Mouse (Mus musculus): ENCODE results near the gene Nptn. TPM values are rescaled to one million over a fixed set of nuclear protein-coding genes. Genes with fewer than 3 reads are reported as not detected.
"Not testable (repeated sequence)": the region's sequence is repeated elsewhere in the genome, so short reads cannot be mapped to it uniquely, and the experiment has no call there.

The Nptn gene
- total RNA-seq, 2 experiments from 2014 or later = 133 to 155 TPM

DNA sequence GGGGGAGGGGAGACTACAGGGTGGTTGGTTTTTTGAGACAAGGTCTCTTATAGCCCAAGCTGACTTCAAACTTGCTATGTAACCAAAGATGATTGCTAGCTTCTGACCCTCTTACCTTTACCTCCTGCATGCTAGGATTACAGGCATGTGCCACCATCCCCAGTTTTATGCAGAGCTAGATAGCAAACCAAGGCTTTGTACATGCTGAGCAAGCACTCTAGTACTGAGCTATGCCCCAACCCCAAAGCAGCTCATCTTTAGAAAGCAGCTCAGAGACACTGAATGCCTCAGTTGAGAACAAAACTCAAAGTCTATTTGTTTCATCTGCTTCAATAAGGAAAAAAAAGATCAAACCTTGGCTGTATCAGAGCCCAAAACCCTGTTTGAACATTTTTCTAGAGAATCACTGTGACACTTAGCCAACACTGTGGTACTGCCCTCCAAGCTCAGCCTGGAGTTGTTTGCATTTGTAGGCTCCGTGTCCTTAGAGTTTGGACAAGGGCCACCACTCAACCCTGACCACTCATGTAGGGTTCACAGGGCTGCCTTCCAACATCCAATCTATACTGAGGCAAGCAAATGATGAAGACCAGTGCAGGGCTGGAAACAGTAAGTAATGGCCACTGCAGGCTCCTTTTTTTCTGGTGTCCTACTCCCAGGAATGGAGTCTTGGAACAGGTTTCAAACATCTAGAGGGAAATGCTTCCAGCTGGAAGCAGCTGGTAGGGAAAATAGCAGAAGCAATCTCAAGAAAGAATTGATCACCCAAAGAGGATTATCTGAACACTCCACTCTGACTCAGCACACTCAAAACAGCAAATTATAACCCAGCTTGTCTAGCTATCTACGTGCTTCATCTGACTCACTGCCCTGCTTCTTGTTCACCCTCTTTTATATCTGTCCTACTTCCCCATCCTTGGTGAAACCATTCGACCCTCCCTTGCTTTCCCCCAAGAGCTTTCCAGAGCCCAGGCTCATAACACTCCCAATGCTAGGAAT is 24.3 kb upstream of the Nptn start:
- intact Hi-C loops (cut with DNase I) = no loop called here
- DNase-seq (ENCODE audit: low spot score) = no peak

DNA sequence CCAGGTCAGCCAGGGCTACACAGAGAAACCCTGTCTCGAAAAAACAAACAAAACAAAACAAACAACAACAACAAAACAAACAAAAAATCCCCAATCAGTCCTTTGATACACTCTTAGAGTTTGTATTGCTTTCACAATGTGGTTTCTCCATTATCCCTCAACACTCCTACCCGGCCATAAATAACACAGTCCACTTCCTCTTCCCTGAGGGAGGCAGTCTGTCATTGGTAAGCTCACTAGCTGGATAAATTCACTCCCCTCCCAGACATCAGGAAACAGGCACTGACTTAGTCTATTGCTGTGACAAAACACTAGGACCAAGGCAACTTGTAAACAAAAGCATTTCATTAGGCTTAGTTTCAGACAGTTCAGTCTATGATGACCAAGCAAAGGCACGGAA is 21.8 kb upstream of the Nptn start:
- intact Hi-C loops (cut with DNase I) = loop anchor here (2.0 kb wide), 1 partner anchor 19 kb away; no protein-coding TSS in a partner anchor
- DNase-seq (ENCODE audit: low spot score) = no peak

DNA sequence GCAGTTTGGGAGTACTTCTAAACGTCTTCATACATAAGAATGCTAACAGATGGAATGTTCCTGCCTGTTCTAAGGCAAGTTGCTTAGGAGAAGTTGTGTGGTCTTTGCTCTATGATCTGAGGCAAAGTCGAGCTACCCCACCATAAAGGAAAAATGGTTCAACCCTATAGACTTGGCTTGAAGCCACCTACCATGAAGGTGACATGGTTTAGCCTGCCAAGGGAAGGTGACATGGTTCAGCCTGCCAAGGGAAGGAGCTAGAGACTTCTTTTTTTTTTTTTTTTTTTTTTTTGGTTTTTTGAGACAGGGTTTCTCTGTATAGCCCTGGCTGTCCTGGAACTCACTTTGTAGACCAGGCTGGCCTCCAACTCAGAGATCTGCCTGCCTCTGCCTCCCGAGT is 16.1 kb upstream of the Nptn start:
- intact Hi-C loops (cut with DNase I); DNase-seq (ENCODE audit: low spot score): not testable (repeated sequence)

DNA sequence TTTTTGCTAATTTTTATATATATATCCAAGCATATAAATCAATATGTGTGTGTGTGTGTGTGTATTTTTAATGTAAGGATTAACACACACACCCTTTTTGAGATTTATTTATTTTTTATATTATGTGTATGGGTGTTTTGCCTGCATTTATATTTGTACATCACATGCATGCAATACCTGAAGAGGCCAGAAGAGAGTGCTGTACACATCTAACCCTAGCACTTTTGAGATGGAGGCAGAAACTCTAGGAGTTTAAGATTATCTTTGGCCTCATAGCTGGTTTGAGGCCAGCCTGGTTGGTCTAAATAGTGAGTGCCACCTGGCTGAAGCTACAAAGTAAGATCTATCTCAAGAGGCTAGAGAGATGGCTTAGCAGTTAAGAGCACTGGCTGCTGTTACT is 14.4 kb upstream of the Nptn start:
- intact Hi-C loops (cut with DNase I) = no loop called here
- DNase-seq (ENCODE audit: low spot score) = no peak

DNA sequence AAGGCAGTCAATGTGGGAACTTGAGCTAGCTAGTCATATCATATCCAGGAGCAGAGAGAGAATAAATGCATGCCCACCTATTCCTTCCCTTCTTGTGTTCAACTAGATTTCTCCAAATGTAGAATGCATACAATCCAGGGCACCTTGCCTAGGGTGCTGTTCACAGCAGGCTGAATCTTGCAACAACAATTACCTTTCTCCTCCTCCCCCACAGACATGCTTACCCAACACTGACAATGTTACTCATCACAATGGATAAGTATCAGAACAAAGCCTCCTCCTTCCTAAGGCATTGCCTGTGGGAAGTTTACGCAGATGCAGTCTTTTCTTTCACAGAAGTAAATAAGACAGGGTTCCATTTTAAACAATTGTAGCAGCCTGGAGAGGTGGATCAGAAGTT is 11.0 kb upstream of the Nptn start:
- DNase-seq (ENCODE audit: low spot score) = no peak
- intact Hi-C loops (cut with DNase I) = no loop called here

DNA sequence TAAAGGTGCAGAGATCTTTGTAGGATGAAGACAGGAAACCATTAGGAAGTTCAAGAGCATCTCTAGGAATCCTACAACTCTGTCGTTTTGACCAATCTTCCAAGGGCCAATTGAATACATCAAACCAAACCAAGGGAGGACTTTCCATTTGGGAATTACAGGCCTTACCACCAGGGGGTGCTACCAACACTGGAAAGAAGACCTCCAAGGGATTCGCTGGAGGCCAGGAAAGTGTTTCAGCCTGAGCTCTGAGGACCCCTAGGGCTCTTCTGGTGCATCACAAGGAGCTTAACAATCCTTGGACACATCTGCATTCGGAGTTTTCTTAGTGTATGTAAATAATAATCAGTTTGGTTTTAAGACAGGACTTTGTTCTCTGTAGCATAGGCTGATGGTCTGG is 3.4 kb upstream of the Nptn start:
- intact Hi-C loops (cut with DNase I) = loop anchor here (1.0 to 5.0 kb wide), 3 partner anchors 38 to 294 kb away; no protein-coding TSS in a partner anchor
- DNase-seq (ENCODE audit: low spot score) = peak; percentile 69

DNA sequence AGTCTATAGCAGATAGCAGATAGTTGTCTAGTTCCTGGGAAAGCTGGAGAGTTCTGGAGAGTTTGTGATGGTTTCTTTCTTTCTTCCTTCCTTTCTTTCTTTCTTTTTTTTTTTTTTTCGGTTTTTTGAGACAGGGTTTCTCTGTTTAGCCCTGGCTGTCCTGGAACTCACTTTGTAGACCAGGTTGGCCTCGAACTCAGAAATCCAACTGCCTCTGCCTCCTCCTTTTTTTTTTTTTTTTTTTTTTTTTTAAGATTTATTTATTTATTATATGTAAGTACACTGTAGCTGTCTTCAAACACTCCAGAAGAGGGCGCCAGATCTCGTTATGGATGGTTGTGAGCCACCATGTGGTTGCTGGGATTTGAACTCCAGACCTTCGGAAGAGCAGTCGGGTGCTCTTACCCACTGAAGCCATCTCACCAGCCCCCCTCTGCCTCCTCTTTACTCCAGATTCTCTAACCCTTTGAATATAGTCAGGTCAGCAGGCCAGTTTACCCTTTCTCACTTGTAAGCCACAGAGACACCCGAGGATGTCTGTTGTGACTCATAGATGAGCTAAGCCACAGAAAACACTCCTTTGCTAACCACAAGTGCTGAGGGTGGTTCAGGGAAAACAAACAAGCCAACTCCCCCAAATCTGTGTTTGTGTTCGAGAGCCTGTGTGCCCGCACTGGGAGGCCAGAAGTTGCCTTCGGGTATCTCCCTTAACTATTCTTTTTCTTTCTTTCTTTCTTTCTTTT is 1.4 kb upstream of the Nptn start:
- intact Hi-C loops (cut with DNase I); DNase-seq (ENCODE audit: low spot score): not testable (repeated sequence)

DNA sequence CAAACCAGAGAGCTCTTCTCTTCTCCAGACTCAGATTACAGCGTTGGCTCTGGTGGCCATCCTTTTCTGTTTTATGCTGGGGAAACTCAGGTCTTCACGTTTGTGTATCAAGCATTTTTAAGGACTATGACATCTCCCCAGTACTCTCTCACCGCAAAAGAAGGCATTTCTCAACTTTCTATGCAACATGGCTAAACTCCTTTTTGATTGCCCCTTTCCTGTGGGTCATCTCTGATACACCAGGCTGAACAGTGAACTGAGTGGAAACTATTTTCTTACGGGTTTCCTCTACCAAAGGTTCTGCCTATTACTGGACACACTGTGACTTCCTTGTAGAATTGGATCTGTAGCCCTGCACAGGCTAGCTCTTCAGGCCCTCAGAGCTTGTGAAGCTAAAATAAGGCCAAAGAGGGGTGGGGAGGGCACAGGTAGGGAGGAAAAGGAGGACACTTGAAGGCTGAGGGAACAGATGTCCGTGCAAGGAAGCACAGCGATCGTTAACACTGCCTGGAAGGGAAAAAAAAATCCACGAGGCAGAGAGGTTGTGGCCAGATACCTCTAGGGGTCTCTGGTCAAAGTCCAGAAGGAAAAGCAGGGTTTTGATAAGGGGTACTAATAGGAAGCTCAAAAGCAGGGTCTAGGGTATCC is 633 bp upstream of the Nptn start:
- no peak for DNase-seq (ENCODE audit: low spot score)
- intact Hi-C loops (cut with DNase I) = no loop called here

DNA sequence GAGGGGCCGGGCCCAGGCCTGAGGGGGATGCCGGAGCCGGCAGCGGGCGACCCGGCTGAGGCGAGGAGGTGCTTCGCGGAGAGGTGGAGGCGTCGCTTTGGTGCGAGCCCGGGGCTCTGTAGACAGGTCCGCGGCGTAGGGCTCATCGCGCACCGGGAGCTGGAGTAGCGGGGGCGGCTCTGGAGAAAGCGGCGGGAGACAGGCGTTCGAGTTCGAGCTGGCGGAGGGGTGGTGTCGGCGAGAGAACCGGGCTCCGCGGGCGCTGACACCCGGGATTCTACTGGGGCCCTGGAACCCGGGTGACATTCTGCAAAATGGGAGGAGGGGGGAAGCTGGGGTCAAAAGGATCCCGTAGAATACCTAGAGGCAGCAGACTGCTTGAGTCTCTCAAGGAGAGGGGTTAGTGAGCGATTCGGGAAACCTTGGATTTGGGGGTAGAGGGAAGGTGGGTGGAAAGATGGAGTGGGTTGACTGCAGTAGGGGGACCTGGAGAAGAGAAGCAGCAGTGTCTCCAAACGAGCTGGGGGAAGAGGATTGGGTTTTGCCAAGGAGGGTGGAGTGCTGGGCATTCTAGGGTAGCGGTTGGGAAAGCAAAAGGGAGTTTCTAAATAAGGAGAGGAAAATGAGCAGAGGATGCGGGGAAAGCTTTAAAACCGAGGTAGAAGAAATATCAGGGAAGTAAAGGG is 684 bp downstream of the Nptn start:
- no peak for DNase-seq (ENCODE audit: low spot score)
- intact Hi-C loops (cut with DNase I) = no loop called here

DNA sequence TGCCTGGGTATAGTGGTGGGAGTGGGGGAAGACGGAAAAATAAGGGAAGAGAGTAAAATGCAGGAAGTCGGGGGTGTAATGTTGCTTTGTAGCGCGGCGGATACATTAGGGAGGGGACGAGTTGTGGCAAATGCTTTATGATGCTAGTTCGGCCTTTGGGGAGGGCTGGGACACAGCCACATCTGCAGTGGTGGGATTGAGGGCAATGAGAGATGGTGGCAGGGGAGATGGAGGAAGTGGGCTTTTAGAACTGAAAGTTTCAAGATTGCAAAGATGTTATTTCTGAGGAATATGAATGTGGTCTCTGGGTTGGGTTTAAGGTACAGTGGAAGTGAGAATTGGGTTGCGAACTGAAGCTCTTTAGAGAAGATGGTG is 1.2 kb downstream of the Nptn start:
- intact Hi-C loops (cut with DNase I) = no loop called here
- DNase-seq (ENCODE audit: low spot score) = no peak

DNA sequence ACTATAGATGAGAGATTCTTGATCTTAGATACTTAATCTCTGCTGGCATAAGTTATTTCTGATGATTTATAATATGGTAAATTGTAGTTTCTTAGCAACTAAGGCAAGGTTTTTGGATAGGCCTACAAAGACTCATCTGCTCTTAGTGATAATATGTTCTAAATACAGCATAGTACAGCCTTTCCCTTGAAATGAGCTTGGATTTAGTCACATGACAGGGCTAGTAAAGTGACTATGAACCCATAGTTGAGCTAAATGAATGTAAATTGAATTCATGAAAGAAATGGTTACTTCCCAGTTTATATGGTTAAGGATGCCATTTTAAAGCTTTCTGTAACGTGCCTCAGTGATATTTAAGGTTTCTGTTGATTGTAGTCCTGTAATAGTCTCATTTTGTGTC is 2.3 kb downstream of the Nptn start:
- no peak for DNase-seq (ENCODE audit: low spot score)
- intact Hi-C loops (cut with DNase I) = no loop called here

DNA sequence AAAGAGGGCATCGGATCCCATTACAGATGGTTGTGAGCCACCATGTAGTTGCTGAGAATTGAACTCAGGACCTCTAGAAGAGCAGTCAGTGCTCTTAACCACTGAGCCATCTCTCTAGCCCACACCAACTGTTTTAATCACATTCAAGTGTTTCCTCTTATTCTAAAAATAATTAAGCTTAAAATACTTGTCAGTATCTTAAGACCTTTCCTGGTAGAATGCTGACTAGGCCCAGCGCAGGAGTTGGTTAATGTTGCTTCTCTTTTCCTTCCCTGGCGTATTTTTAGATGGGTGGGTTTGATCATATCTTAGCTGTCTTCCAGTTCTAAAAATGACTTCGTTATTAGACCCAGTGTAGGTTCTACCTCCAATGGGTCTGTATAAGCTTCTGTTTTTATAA is 6.6 kb downstream of the Nptn start:
- intact Hi-C loops (cut with DNase I) = no loop called here
- no peak for DNase-seq (ENCODE audit: low spot score)

DNA sequence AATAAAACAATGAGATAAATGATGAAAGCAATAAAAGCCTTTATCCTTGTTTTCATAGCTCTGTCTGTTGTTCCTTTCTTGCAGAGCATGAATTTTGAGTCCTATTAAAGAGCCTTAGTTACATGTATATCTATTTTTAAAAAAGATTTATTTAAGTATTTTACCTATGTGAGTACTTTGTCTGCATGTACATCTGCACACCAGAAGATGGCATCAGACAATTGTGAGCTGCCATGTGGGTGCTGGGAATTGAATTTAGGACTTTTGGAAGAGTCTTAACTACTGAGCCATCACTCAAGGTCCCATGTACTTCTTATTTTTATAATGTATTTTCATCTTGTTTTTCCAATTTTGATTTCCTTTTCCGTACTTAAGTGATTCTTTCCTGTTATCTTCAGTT is 13.3 kb downstream of the Nptn start:
- DNase-seq (ENCODE audit: low spot score) = no peak
- intact Hi-C loops (cut with DNase I) = no loop called here

DNA sequence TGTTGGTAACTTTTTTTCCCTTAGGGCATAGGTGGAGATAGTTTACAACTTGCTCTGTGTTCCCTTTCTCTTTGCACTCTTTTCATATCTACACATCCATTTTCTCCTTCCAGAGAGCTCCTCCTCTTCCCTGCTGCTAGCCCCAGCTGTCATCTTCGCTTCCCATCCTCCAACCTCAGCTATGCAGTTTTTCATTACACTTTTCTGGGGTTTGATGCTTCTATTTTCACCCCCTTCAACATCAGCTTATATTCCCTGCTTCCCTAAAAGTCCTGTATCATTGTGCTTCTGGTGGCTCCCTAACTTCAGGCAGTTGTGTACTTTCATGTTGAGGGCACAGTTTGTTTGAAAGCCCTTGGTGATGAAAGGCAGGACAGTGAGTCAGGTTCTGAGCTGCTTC is 31.8 kb downstream of the Nptn start:
- no peak for DNase-seq (ENCODE audit: low spot score)
- intact Hi-C loops (cut with DNase I) = no loop called here

DNA sequence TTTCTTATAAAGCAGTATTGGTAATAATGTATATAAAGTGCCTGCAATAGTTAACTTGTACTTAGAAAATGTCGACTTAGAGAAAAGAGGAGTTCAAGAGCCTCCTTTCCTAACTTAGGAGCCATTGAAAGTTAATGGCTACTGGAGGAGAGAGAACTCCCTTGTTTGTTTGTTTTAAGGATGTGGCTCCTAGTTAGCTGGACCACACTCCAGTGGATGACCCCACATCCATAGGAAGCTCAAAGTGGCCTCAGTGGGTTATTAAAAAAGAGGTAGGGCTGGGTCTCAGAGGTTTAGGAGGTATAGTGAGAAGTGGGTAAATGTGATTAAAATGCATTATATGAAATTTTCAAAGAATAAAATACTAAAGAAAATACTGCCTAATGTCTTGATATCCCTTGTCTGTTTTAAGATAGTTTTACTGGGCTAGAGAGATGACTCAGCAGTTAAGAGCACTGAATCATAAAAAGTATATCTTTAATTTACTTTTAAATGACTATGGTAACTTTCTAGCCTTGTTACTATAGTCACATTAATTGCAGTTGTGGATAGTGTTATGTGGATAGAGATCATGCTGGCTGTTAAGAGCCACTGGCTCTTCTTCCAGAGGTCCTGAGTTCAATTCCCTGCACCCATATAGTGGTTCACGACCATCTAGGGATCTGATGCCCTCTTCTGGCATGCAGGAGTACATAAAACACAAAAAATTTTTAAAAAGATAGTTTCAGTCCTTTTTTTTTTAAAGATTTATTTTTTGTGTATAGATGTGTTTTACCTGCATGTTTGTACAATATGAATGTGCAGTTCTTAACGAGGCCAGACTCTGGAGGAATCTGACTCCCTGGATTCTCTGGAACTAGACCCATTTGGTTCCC is 33.3 kb downstream of the Nptn start:
- DNase-seq (ENCODE audit: low spot score) = no peak
- intact Hi-C loops (cut with DNase I) = no loop called here

DNA sequence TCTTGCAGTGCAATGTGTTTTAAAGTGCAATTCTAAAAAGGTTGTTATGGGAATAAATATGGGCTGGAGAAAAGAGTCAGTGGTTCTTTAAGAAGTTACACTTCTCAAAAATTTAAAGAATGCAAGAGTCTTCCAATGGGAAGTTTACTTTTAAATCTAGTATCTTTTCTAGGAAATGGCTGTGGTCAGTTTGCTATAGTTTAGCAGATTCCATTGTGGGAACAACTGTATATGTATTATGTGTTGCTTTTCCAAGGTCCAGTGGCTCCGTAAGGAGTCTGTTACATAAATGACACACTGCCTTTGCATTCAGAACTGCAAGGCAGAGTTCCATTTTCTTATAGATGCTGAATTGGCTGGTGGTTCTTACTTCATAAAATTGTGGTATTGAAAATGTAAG is 41.0 kb downstream of the Nptn start:
- intact Hi-C loops (cut with DNase I) = no loop called here
- DNase-seq (ENCODE audit: low spot score) = no peak

DNA sequence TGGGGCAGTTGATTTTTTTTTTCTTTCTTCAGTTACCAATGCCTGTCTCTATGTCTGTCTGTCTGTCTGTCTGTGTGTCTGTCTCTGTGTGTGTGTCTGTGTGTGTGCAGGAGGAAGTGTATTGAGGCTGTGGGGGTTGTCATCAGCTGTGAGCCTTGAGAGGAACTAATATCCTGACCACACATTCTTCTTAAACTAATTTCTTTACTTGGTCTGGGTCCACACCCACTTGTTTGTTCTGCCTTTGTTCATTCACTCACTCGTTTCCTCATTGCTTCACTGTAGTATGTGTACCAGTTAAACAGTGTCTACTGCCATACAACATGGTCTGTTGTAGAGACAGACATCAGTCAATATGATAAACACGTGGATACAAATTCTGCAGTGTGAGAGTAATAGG is 45.2 kb downstream of the Nptn start:
- DNase-seq (ENCODE audit: low spot score) = no peak
- intact Hi-C loops (cut with DNase I) = no loop called here

DNA sequence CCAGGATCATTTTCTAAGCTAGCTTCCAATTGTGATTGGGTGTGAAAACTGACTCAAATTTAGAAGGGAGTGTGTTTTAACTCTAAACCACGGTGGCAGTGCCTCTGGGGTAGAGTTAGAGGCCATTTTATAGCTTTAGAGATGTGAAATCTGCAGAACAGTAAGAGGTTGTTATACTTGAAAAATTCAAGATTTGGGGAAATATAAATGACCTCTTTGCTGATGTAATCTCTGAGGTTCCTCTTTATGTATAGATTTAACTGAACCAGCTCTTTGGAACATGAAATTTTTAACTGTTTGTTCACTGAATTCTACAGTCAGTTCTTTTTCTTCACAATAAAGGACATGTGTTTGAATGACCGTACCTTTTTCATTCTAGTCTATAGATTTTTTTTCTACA is 48.4 kb downstream of the Nptn start:
- DNase-seq (ENCODE audit: low spot score) = no peak
- intact Hi-C loops (cut with DNase I) = no loop called here

Data from heart, postnatal 25 days (tissue).